Mouse (Mus musculus): ENCODE data around the gene Gm49396. TPM values are rescaled to one million over a fixed set of nuclear protein-coding genes. Genes with fewer than 3 reads are reported as not detected.

The Gm49396 gene
- polyA plus RNA-seq, 1 experiment = 3.1 TPM

- peaks cover 8% of the 10 kb centered on the region; the same call in 1 of the 2 replicates for H3K4me1 ChIP-seq (ENCODE audit: control insufficient read depth, insufficient read depth, low read length)
- H3K27ac ChIP-seq (ENCODE audit: insufficient read depth, low read length) = no peak overlapping the region
- H3K4me3 ChIP-seq (ENCODE audit: insufficient read depth, low read length) = no peak overlapping the region
- TF ChIP-seq POLR2A (IDR thresholded peaks at IDR 0.05; ENCODE audit: low read depth, low read length) (no peak), CTCF (IDR thresholded peaks at IDR 0.05; ENCODE audit: borderline replicate concordance, insufficient read depth, low read length) (no peak)
These were observed 36.2 kb upstream of the Gm49396 start for GRCm38 (mm10) chr7:30526981-30527380.

DNA sequence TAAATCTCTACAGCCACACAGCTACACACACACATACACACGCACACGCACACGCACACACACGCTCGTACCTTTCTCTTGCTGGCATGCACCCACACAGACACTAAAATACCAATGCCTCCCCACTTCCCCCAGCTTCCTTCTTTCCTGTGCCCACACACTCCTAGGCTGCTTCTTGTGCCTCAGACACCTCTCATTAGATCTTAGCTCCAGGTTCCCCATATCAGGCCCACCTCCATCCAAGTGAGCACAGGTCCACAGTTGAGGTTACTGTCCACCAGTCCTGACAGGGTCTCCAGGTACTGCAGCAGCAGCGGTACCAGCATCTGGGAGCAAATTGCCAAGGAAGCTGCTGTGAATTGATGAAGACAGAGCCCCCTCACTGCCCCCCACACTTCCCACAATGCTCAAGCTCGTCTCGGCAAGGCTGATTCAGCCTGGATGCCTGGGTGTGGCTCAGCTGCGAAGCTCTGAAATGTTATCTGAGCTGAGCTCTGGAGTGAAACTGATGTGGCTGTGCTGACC lies 31.8 kb upstream of the Gm49396 start:
- peaks cover 3% of the 10 kb centered on the region; the same call in 1 of the 2 replicates for H3K4me1 ChIP-seq (ENCODE audit: control insufficient read depth, insufficient read depth, low read length)
- H3K27ac ChIP-seq (ENCODE audit: insufficient read depth, low read length) = no peak overlapping the region
- no peak overlapping the region for H3K4me3 ChIP-seq (ENCODE audit: insufficient read depth, low read length)
- no peak for TF ChIP-seq CTCF (IDR thresholded peaks at IDR 0.05; ENCODE audit: borderline replicate concordance, insufficient read depth, low read length)
- no peak for TF ChIP-seq POLR2A (IDR thresholded peaks at IDR 0.05; ENCODE audit: low read depth, low read length)

- H3K27ac ChIP-seq (ENCODE audit: insufficient read depth, low read length) = no peak overlapping the region
- H3K4me1 ChIP-seq (ENCODE audit: control insufficient read depth, insufficient read depth, low read length) = peaks cover 3% of the 10 kb centered on the region; the same call in 1 of the 2 replicates
- no peak overlapping the region for H3K4me3 ChIP-seq (ENCODE audit: insufficient read depth, low read length)
- TF ChIP-seq CTCF (IDR thresholded peaks at IDR 0.05; ENCODE audit: borderline replicate concordance, insufficient read depth, low read length) (no peak), POLR2A (IDR thresholded peaks at IDR 0.05; ENCODE audit: low read depth, low read length) (no peak)
These were observed 30.2 kb upstream of the Gm49396 start for GRCm38 (mm10) chr7:30532931-30533330.

DNA sequence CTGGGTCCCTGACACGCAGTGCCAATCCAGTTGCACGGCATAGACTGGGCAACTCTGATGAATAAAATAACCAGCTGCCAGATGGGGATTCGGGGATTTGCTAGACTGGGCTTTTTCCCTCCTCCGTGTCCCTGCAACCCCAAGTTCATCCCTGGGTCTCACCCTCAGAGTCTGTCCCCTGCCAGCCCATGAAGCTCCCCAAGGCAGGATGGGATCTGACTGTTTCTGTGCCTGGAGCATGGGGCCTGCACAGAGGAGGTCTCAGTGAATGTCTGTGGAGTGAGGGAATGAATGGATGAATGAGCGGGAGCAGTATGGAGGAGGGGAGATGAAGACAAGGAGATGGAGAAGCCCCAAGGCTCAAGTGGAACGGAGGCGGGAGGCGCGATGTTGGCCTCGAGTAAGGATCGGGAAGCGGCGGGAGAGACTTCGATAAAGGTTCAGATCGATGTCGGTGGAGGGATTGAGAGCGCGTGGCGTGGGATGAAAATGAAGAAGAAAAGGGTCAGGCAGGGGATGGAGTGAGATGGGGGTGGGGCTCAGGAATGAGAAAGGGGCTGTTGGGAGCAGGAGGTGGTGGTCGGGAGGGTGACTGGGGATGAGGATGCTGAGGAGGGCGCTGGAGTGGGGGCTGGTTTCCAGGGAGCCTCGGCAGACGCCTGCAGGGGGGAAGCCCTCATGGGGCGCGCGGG lies 29.1 kb upstream of the Gm49396 start:
- Histone ChIP-seq H3K4me1 (ENCODE audit: control insufficient read depth, insufficient read depth, low read length) (peaks cover 3% of the 10 kb centered on the region; the same call in 1 of the 2 replicates), H3K4me3 (ENCODE audit: insufficient read depth, low read length) (peak overlapping the region; percentile 53), H3K27ac (ENCODE audit: insufficient read depth, low read length) (no peak overlapping the region)
- TF ChIP-seq CTCF (IDR thresholded peaks at IDR 0.05; ENCODE audit: borderline replicate concordance, insufficient read depth, low read length) (no peak), POLR2A (IDR thresholded peaks at IDR 0.05; ENCODE audit: low read depth, low read length) (no peak)

GRCm38 (mm10) chr7:30534633-30535577 lies 28.2 kb upstream of the Gm49396 start, which contains the start of gene Arhgap33:
Gene Arhgap33 (minus strand): TSS chr7:30535060.
- TF ChIP-seq POLR2A (IDR thresholded peaks at IDR 0.05; ENCODE audit: low read depth, low read length) = peak; percentile 39; the same call in 1 of the 2 replicates
- TF ChIP-seq CTCF (IDR thresholded peaks at IDR 0.05; ENCODE audit: borderline replicate concordance, insufficient read depth, low read length) = no peak
- H3K27ac ChIP-seq (ENCODE audit: insufficient read depth, low read length) = no peak within 1 kb of the TSS
- peaks cover 3% of the 10 kb centered on the region; the same call in 1 of the 2 replicates for H3K4me1 ChIP-seq (ENCODE audit: control insufficient read depth, insufficient read depth, low read length)
- H3K4me3 ChIP-seq (ENCODE audit: insufficient read depth, low read length) = peak within 1 kb of the TSS; percentile 56

GRCm38 (mm10) chr7:30540572-30540971 lies 22.6 kb upstream of the Gm49396 start:
- Histone ChIP-seq H3K4me1 (ENCODE audit: control insufficient read depth, insufficient read depth, low read length) (no peaks in the 10 kb centered on the region), H3K4me3 (ENCODE audit: insufficient read depth, low read length) (no peak overlapping the region), H3K27ac (ENCODE audit: insufficient read depth, low read length) (no peak overlapping the region)
- TF ChIP-seq CTCF (IDR thresholded peaks at IDR 0.05; ENCODE audit: borderline replicate concordance, insufficient read depth, low read length) = no peak
- no peak for TF ChIP-seq POLR2A (IDR thresholded peaks at IDR 0.05; ENCODE audit: low read depth, low read length)

GRCm38 (mm10) chr7:30544327-30544726 lies 18.8 kb upstream of the Gm49396 start:
- Histone ChIP-seq H3K4me3 (ENCODE audit: insufficient read depth, low read length) (no peak overlapping the region), H3K4me1 (ENCODE audit: control insufficient read depth, insufficient read depth, low read length) (no peaks in the 10 kb centered on the region), H3K27ac (ENCODE audit: insufficient read depth, low read length) (no peak overlapping the region)
- TF ChIP-seq POLR2A (IDR thresholded peaks at IDR 0.05; ENCODE audit: low read depth, low read length) (no peak), CTCF (IDR thresholded peaks at IDR 0.05; ENCODE audit: borderline replicate concordance, insufficient read depth, low read length) (no peak)

DNA sequence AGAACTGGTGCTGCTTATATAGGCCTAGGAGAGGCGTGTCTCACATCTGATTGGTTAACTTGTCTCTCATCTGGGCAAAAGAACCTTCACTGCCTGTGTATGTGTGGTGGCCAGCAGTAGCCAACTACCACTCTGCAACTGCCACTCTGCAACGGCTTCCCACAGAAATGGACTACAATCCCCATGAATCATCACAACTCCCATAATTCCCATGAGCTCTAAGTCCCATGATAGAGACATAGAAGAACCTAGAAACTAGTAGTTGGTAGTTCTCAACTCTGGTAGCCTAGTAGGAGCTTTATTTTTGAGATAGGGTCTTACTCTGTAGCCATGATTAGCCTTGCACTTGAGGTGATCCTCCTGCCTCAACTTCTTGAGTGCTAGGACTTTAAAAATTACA lies 13.3 kb upstream of the Gm49396 start:
- TF ChIP-seq POLR2A (IDR thresholded peaks at IDR 0.05; ENCODE audit: low read depth, low read length) = no peak
- no peak for TF ChIP-seq CTCF (IDR thresholded peaks at IDR 0.05; ENCODE audit: borderline replicate concordance, insufficient read depth, low read length)
- no peak overlapping the region for H3K27ac ChIP-seq (ENCODE audit: insufficient read depth, low read length)
- no peak overlapping the region for H3K4me3 ChIP-seq (ENCODE audit: insufficient read depth, low read length)
- H3K4me1 ChIP-seq (ENCODE audit: control insufficient read depth, insufficient read depth, low read length) = no peaks in the 10 kb centered on the region

DNA sequence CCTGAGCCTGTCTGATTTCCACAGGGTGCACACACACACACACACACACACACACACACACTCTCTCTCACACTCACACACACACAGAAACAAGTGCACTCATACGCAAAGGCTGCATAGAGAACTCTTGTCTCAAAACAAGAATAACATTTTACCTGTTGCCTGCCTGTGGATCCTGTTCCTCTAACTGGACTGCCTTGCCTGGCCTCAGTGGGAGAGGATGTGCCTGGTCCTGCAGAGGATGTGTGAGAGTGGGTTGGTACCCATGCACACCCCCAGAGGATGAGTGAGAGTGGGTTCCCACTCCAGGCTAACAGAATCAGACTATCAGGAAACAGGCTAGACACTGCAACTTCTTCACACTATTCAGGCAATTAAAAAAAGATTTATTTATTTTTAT lies 12.5 kb upstream of the Gm49396 start:
- Histone ChIP-seq H3K27ac (ENCODE audit: insufficient read depth, low read length) (no peak overlapping the region), H3K4me1 (ENCODE audit: control insufficient read depth, insufficient read depth, low read length) (no peaks in the 10 kb centered on the region), H3K4me3 (ENCODE audit: insufficient read depth, low read length) (no peak overlapping the region)
- TF ChIP-seq POLR2A (IDR thresholded peaks at IDR 0.05; ENCODE audit: low read depth, low read length) = no peak
- no peak for TF ChIP-seq CTCF (IDR thresholded peaks at IDR 0.05; ENCODE audit: borderline replicate concordance, insufficient read depth, low read length)

Measured in embryonic fibroblast, embryonic 13.5 days (primary cell).